Mouse (Mus musculus): Measurements from ENCODE around the gene Fhod1.

DNA sequence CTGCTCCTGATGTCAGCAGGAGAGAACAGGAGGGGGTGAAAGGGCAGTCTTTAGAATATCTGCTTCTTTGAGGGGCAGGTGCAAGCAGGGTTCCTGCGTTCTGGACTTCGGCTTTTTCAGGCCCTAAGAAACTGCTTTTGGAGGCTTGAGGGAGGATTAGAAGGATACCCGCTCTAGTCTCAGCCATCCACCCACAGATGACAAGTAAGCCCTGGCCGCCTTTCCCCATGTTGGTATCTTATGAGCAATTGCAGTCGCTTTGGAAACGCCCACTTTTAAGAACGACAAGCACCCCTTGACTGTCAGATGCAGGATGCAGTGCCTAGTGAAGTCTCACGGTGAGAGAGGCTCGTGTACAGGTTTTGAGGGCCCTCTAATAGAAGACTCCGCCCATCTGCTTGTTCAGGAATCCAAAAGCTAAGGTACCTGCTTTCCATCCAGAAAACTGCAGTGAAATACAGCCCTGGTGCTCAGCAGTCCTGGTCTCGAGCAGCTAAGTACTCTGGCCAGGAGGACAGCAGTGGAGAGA lies 29.0 kb downstream of the Fhod1 start:
- TF ChIP-seq JUND (IDR thresholded peaks at IDR 0.05; ENCODE audit: low read depth, low read length), result no peak
- TF ChIP-seq CTCF (IDR thresholded peaks at IDR 0.05 in 2 of 3, conservative IDR thresholded peaks at IDR 0.05 in 1 of 3; ENCODE audit: control insufficient read depth in 1 of 3, insufficient read depth in 1 of 3, low read depth in 2 of 3, low read length in 3 of 3, poor library complexity in 1 of 3, severe bottlenecking in 1 of 3), result no peak
- no peak for TF ChIP-seq ETS1 (IDR thresholded peaks at IDR 0.05; ENCODE audit: low read depth, low read length)
- no peak for TF ChIP-seq POLR2AphosphoS2 (IDR thresholded peaks at IDR 0.05; ENCODE audit: low read length)
- TF ChIP-seq TBP (IDR thresholded peaks at IDR 0.05; ENCODE audit: low read depth, low read length), result no peak
- TF ChIP-seq RCOR1 (IDR thresholded peaks at IDR 0.05; ENCODE audit: low read depth, low read length), result no peak
- no peak for TF ChIP-seq TAL1 (IDR thresholded peaks at IDR 0.05; ENCODE audit: low read length)
- TF ChIP-seq EP300 (IDR thresholded peaks at IDR 0.05; ENCODE audit: low read depth in 1 of 2, low read length in 2 of 2), result no peak
- no peak for TF ChIP-seq BHLHE40 (IDR thresholded peaks at IDR 0.05; ENCODE audit: borderline replicate concordance, low read depth, low read length)
- no peak for TF ChIP-seq POLR2A (IDR thresholded peaks at IDR 0.05; ENCODE audit: control insufficient read depth in 1 of 2, insufficient read depth in 1 of 2, low read depth in 1 of 2, low read length in 2 of 2, poor library complexity in 1 of 2)
- no peak for TF ChIP-seq POLR2AphosphoS5 (IDR thresholded peaks at IDR 0.05; ENCODE audit: borderline replicate concordance, low read depth, low read length)
- TF ChIP-seq ZMIZ1 (IDR thresholded peaks at IDR 0.05; ENCODE audit: low read depth, low read length), result no peak
- TF ChIP-seq MAFK (IDR thresholded peaks at IDR 0.05; ENCODE audit: borderline replicate concordance, low read depth, low read length), result no peak
- no peak for TF ChIP-seq GATA1 (IDR thresholded peaks at IDR 0.05; ENCODE audit: low read depth, low read length)
